ENCODE assay signal across 12 mouse cellular contexts in genomic region chr19:55596804-55597203, GRCm38 (mm10).
A peak's percentile ranks its signal among the peaks of the same experiment; 100 is the strongest.
DNase-seq lines count a peak whose midpoint lies in the region; ATAC-seq and TF ChIP-seq lines count a peak whose summit lies in the region.
"Had no signal": no experiment of that assay in that cellular context is flagged by ENCODE, and none has a peak within 500 bp of the region (broad histone marks: within the 10 kb centered on the region; RNA-seq: fewer than 3 reads in every experiment).

No protein-coding gene starts in this region.

- no peaks in the 10 kb centered on the region for H3K36me3 ChIP-seq in heart, embryonic 14.5 days (ENCODE audit: control insufficient read depth, insufficient read depth, low read length)
- H3K36me3 ChIP-seq in heart, adult 2 months (ENCODE audit: control insufficient read depth, insufficient read depth, low read length): no peaks in the 10 kb centered on the region
- H3K36me3 ChIP-seq in intestine, embryonic 15.5 days: no peaks in the 10 kb centered on the region
- H3K36me3 ChIP-seq in liver, embryonic 11.5 days (ENCODE audit: control insufficient read depth, insufficient read depth, low read length): no peaks in the 10 kb centered on the region
- no peaks in the 10 kb centered on the region for H3K36me3 ChIP-seq in stomach, embryonic 15.5 days
- H3K36me3 ChIP-seq: midbrain, embryonic 13.5 days had no signal

- H3K9me3 ChIP-seq in heart, embryonic 14.5 days (ENCODE audit: control insufficient read depth, low read length): no peaks in the 10 kb centered on the region
- no peaks in the 10 kb centered on the region for H3K9me3 ChIP-seq in intestine, embryonic 15.5 days
- H3K9me3 ChIP-seq in liver, embryonic 11.5 days (ENCODE audit: control insufficient read depth, low read length): no peaks in the 10 kb centered on the region
- no peaks in the 10 kb centered on the region for H3K9me3 ChIP-seq in stomach, embryonic 15.5 days
- H3K9me3 ChIP-seq: midbrain, embryonic 13.5 days had no signal

- H3K9ac ChIP-seq in heart, embryonic 14.5 days (ENCODE audit: low read length): no peak overlapping the region
- no peak overlapping the region for H3K9ac ChIP-seq in heart, adult 2 months (ENCODE audit: low read depth, low read length)
- H3K9ac ChIP-seq in intestine, embryonic 15.5 days: no peak overlapping the region
- no peak overlapping the region; the same call in 1 of the 2 replicates for H3K9ac ChIP-seq in liver, embryonic 11.5 days (ENCODE audit: low read depth, low read length)
- no peak overlapping the region for H3K9ac ChIP-seq in stomach, embryonic 15.5 days
- H3K9ac ChIP-seq: midbrain, embryonic 13.5 days had no signal

- H3K4me1 ChIP-seq in heart, embryonic 14.5 days (ENCODE audit: control insufficient read depth in 2 of 2, insufficient read depth in 2 of 2, low read length in 2 of 2): peaks cover 36 to 46% of the 10 kb centered on the region in 2 experiments
- H3K4me1 ChIP-seq in heart, adult 2 months (ENCODE audit: control insufficient read depth, insufficient read depth, low read length): peaks cover 2% of the 10 kb centered on the region
- H3K4me1 ChIP-seq in intestine, embryonic 15.5 days (replicated peaks): peaks cover 32% of the 10 kb centered on the region
- H3K4me1 ChIP-seq in liver, embryonic 11.5 days (replicated peaks; ENCODE audit: control insufficient read depth, insufficient read depth, low read length): peaks cover 30% of the 10 kb centered on the region
- peaks cover 37% of the 10 kb centered on the region for H3K4me1 ChIP-seq in stomach, embryonic 15.5 days

- WGBS in heart, embryonic 14.5 days: 15% methylated on average over 6 of the region's 6 CpGs
- WGBS in heart, adult 2 months: 53% methylated on average over 6 of the region's 6 CpGs
- 57% methylated on average over 6 of the region's 6 CpGs for WGBS in intestine, embryonic 15.5 days
- 59% methylated on average over 6 of the region's 6 CpGs for WGBS in liver, embryonic 11.5 days
- 64% methylated on average over 6 of the region's 6 CpGs for WGBS in stomach, embryonic 15.5 days

- TF ChIP-seq CTCF in heart, adult 2 months (IDR thresholded peaks at IDR 0.05): no peak

- peak; percentile 57 for ATAC-seq in heart, embryonic 14.5 days (ENCODE audit: insufficient number of reproducible peaks, insufficient read depth, low FRiP score, low read depth)
- no peak for ATAC-seq in intestine, embryonic 15.5 days
- ATAC-seq in liver, embryonic 11.5 days (replicated peaks; ENCODE audit: low FRiP score): no peak
- no peak for ATAC-seq in stomach, embryonic 15.5 days (ENCODE audit: insufficient read depth, low FRiP score, low read depth)
- ATAC-seq in erythroid progenitor cell, adult 5-6 weeks (replicated peaks; ENCODE audit: low FRiP score, poor library complexity, severe bottlenecking): no peak
- ATAC-seq: midbrain, embryonic 13.5 days had no signal

- H3K27ac ChIP-seq in heart, embryonic 14.5 days (replicated peaks in 1 of 2; ENCODE audit: control insufficient read depth in 1 of 2, insufficient read depth in 1 of 2, low read depth in 2 of 2, low read length in 2 of 2): peak overlapping the region; percentile 64 to 65
- H3K27ac ChIP-seq in heart, adult 2 months: no peak overlapping the region
- H3K27ac ChIP-seq in intestine, embryonic 15.5 days: peak overlapping the region; percentile 67
- H3K27ac ChIP-seq in liver, embryonic 11.5 days (ENCODE audit: low read depth, low read length): peak overlapping the region; percentile 47
- H3K27ac ChIP-seq in stomach, embryonic 15.5 days: peak overlapping the region; percentile 71
- H3K27ac ChIP-seq: gastrocnemius, adult 2 months; midbrain, embryonic 13.5 days had no signal

- peak overlapping the region; percentile 40 for H3K4me2 ChIP-seq in heart, embryonic 14.5 days (ENCODE audit: low read length)
- peak overlapping the region; percentile 12; the same call in 1 of the 2 replicates for H3K4me2 ChIP-seq in intestine, embryonic 15.5 days (replicated peaks)
- no peak overlapping the region for H3K4me2 ChIP-seq in liver, embryonic 11.5 days
- no peak overlapping the region for H3K4me2 ChIP-seq in stomach, embryonic 15.5 days
- H3K4me2 ChIP-seq: midbrain, embryonic 13.5 days had no signal

- intact Hi-C loops in heart, adult 2 months (cut with DNase I): no loop called here

- no peak for TF ChIP-seq EP300 in heart, adult 2 months (IDR thresholded peaks at IDR 0.05; ENCODE audit: insufficient read depth, low read depth, low read length)

- no peaks in the 10 kb centered on the region for H3K79me2 ChIP-seq in heart, adult 2 months (replicated peaks; ENCODE audit: control insufficient read depth, insufficient read depth, low read length)

- H3K27me3 ChIP-seq in heart, embryonic 14.5 days (ENCODE audit: control insufficient read depth, insufficient read depth, low read length): no peaks in the 10 kb centered on the region; the same call in 1 of the 2 replicates
- H3K27me3 ChIP-seq in heart, adult 2 months (ENCODE audit: control insufficient read depth, insufficient read depth, low read length): no peaks in the 10 kb centered on the region
- no peaks in the 10 kb centered on the region for H3K27me3 ChIP-seq in intestine, embryonic 15.5 days (replicated peaks)
- H3K27me3 ChIP-seq in liver, embryonic 11.5 days (replicated peaks; ENCODE audit: control insufficient read depth, insufficient read depth, low read length): no peaks in the 10 kb centered on the region
- no peaks in the 10 kb centered on the region for H3K27me3 ChIP-seq in stomach, embryonic 15.5 days (replicated peaks)

- no peak overlapping the region for H3K4me3 ChIP-seq in heart, embryonic 14.5 days (ENCODE audit: control insufficient read depth in 1 of 2, insufficient read depth in 1 of 2, low read depth in 1 of 2, low read length in 2 of 2)
- H3K4me3 ChIP-seq in heart, adult 2 months: no peak overlapping the region
- H3K4me3 ChIP-seq in intestine, embryonic 15.5 days (replicated peaks): no peak overlapping the region
- no peak overlapping the region for H3K4me3 ChIP-seq in liver, embryonic 11.5 days (ENCODE audit: low read depth, low read length)
- no peak overlapping the region for H3K4me3 ChIP-seq in stomach, embryonic 15.5 days (replicated peaks)
- H3K4me3 ChIP-seq: gastrocnemius, adult 2 months; midbrain, embryonic 13.5 days had no signal

- TF ChIP-seq POLR2A in heart, adult 2 months (IDR thresholded peaks at IDR 0.05; ENCODE audit: insufficient read depth, low read depth, low read length): no peak

- no peak for DNase-seq in heart, adult 2 months
- no peak for DNase-seq in liver, embryonic 11.5 days (ENCODE audit: low spot score)
- DNase-seq in urinary bladder, postnatal 25 days (ENCODE audit: low spot score): no peak
- DNase-seq: cerebellum, adult 11-12 months; gastrocnemius, adult 2 months; kidney, adult 2 months; thymus, adult 2 months had no signal

Comparison
In these comparisons a context has a peak if more than half of its experiments do, and no peak if none do; other contexts are left out.
1. H3K4me2 ChIP-seq: peak in heart, embryonic 14.5 days (single experiment) and intestine, embryonic 15.5 days (single experiment); none in liver, embryonic 11.5 days (single experiment) and stomach, embryonic 15.5 days (single experiment).